Mouse (Mus musculus): Measurements from ENCODE around the gene Rnf26.

Gene Rnf26

DNA sequence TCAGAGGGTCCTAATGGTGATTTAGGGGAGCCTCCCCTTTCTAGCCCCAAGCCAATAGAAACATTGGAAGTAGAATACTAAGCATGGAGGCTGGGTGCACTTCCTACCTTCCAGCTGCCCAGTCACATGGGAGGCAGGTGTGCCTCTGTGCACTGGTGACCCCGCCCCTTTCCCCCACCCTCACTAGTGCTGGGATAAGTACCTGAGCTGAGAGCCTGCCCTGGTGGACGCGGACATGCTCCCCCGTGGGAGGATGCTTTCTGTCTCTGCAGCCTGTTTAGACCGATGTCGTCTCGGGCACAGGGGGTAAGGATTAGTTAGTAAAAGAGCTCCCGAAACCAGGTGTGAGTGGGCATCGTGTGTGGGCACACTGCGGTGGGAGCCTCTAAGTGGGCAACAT lies 26.4 kb downstream of the Rnf26 start:
- no peak for TF ChIP-seq GATA4 (IDR thresholded peaks at IDR 0.05; ENCODE audit: insufficient replicate concordance, low read length)

- no peak for TF ChIP-seq GATA4 (IDR thresholded peaks at IDR 0.05; ENCODE audit: insufficient replicate concordance, low read length)
These were observed 27.3 kb downstream of the Rnf26 start for GRCm38 (mm10) chr9:44085741-44086665.

- no peak for TF ChIP-seq GATA4 (IDR thresholded peaks at IDR 0.05; ENCODE audit: insufficient replicate concordance, low read length)
These were observed 28.0 kb downstream of the Rnf26 start for GRCm38 (mm10) chr9:44085276-44085675.

GRCm38 (mm10) chr9:44084659-44085229 lies 28.6 kb downstream of the Rnf26 start:
- no peak; the same call in 1 of the 2 replicates for TF ChIP-seq GATA4 (IDR thresholded peaks at IDR 0.05; ENCODE audit: insufficient replicate concordance, low read length)

- TF ChIP-seq GATA4 (IDR thresholded peaks at IDR 0.05; ENCODE audit: insufficient replicate concordance, low read length): no peak; the same call in 1 of the 2 replicates
These were observed 29.1 kb downstream of the Rnf26 start for GRCm38 (mm10) chr9:44084236-44084635.

DNA sequence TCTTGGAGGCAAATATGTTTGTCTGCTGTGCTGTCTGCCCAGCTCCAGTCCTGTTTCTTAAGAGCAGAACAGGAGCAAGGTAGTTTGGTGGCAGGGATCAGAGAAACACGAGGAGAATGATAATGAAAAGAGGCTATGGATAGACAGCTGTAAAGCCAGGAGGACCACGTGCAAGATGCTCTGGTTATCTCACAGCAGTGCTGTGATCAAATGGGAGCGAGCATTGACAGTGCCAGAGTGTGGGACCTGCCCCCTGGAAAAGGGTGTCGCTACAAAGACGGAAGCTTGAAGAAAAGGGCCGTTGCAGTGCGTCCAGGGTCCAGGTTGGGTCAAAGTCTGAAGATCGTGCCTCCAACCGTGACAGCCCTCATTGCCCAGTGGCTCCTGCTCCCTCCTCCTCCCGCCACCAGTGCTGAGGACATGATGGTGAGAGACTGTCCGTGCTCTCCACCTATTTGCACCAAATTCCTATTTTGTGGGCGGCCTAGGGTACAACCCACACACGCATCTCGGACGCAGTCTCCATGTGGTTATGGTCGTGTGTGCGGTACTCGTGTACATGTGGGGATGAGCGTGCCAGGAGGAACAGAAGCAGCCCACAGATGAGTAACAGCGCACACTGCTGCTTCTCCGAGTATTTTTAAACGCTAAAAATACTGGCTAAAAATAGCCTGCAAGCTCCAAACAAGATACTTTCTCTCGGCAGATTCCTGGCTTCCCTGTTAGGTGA lies 29.8 kb downstream of the Rnf26 start:
- no peak; the same call in 1 of the 2 replicates for TF ChIP-seq GATA4 (IDR thresholded peaks at IDR 0.05; ENCODE audit: insufficient replicate concordance, low read length)

DNA sequence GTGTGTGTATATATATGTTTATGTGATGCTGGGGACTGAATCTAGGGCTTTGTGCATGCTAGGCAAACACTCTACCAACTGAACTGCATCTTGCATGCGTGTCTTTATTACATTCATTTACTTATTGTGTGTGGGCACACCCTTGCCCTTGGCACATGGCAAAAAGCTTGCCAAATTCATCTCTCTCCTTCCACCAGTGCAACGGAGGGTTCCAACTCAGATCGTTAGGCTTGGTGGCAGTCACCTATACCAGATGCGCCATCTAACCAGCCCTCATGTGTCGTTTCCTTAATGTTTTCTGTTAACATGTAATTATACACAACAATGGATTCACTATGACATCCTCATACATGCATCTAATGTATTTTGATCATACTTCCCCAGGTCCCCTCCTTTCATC lies 31.1 kb downstream of the Rnf26 start:
- no peak for TF ChIP-seq GATA4 (IDR thresholded peaks at IDR 0.05; ENCODE audit: insufficient replicate concordance, low read length)

- TF ChIP-seq GATA4 (IDR thresholded peaks at IDR 0.05; ENCODE audit: insufficient replicate concordance, low read length): no peak
These were observed 31.7 kb downstream of the Rnf26 start for GRCm38 (mm10) chr9:44081581-44081980.

DNA sequence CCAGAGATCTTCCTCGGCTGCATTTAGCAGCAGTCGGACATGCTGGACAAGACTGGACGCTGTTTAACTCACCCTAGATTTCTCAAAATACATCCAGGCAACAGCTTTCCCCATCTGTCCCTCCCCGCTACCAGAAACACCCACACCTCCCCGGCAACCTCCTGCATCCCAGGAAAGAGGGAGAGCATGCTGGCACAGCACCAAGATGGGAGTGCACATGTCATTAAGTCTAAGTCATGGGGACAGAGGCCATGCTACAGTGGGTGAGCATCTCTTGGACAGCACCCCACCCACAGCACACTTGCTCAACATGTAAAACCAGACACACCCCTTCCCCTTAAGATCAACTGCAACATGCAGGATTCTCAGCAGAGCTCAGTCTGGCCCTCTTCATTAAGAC lies 32.4 kb downstream of the Rnf26 start:
- no peak for TF ChIP-seq GATA4 (IDR thresholded peaks at IDR 0.05; ENCODE audit: insufficient replicate concordance, low read length)

DNA sequence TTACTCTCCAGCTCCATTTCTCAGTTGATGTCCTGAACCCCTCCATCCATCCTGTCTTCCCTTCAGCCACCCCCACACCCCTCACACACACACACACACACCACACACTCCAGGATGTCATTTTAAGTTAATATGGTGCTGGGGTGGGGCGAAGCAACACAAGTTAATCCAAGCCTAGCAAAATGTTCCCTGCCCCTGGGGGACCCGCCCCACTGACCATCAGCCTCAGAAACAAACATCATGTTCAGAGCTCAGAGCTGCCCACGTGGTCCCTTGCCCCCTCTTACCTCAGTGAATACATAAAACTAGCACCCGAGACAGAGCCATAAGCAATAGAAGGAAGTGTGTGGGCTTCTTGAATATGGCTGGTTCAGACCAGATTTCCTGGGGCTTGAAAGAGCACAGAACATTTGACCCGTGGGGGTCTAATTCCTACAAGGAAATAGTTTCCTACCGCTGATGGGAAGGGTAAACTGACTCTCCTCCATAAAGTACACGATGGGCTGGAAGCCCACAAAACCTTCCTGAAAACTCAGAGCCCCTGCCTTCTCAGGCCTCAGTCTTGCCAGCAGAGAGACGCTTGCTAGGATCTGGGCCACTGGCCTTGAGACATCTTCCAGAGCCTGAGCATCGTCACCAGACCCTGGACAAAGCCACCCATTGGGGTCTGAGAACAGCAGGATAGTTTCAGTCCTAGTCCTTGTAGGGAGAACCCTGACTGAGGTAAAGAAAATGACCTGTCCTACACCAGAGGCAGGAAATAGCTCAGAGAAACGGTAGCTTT lies 33.1 kb downstream of the Rnf26 start:
- TF ChIP-seq GATA4 (IDR thresholded peaks at IDR 0.05; ENCODE audit: insufficient replicate concordance, low read length): no peak

GRCm38 (mm10) chr9:44078955-44079756 lies 34.2 kb downstream of the Rnf26 start:
- 0 out of 2 replicates have a peak, but pooled peaks have one; percentile 25 for TF ChIP-seq GATA4 (IDR thresholded peaks at IDR 0.05; ENCODE audit: insufficient replicate concordance, low read length)

GRCm38 (mm10) chr9:44078136-44078797 lies 35.0 kb downstream of the Rnf26 start:
- no peak for TF ChIP-seq GATA4 (IDR thresholded peaks at IDR 0.05; ENCODE audit: insufficient replicate concordance, low read length)

GRCm38 (mm10) chr9:44077266-44077910 lies 35.9 kb downstream of the Rnf26 start:
- no peak for TF ChIP-seq GATA4 (IDR thresholded peaks at IDR 0.05; ENCODE audit: insufficient replicate concordance, low read length)

Data from liver, adult (tissue).